Mouse (Mus musculus): Measurements from ENCODE around the gene Tbcel.
A peak's percentile ranks its signal among the peaks of the same experiment; 100 is the strongest.

The Tbcel gene

GRCm38 (mm10) chr9:42439446-42439845, 68.2 kb downstream of the Tbcel start:
- no peak for DNase-seq

DNA sequence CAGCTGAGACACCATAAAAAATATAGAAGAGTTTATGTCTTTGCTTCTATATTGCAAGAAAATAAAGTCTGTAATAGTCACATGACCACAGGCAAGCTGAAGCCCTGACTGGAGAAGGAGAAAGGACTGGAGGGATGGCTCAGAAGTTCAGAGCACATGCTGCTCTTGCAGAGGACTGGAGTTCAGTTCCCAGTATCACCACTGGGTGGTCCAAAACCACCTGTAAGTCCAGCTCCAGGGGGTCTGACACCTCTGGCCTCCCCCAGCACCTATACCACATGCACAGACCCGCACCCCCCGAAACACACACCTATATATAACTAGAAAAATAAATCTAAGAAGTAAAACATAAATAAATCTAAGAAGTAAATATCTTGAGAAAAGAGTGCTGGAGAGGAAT, 75.5 kb downstream of the Tbcel start:
- peak; percentile 13 for DNase-seq

- no peak for DNase-seq
Observed at GRCm38 (mm10) chr9:42431606-42432005, 76.0 kb downstream of the Tbcel start.

GRCm38 (mm10) chr9:42428060-42428924, 79.3 kb downstream of the Tbcel start:
- peak; percentile 42 for DNase-seq

DNA sequence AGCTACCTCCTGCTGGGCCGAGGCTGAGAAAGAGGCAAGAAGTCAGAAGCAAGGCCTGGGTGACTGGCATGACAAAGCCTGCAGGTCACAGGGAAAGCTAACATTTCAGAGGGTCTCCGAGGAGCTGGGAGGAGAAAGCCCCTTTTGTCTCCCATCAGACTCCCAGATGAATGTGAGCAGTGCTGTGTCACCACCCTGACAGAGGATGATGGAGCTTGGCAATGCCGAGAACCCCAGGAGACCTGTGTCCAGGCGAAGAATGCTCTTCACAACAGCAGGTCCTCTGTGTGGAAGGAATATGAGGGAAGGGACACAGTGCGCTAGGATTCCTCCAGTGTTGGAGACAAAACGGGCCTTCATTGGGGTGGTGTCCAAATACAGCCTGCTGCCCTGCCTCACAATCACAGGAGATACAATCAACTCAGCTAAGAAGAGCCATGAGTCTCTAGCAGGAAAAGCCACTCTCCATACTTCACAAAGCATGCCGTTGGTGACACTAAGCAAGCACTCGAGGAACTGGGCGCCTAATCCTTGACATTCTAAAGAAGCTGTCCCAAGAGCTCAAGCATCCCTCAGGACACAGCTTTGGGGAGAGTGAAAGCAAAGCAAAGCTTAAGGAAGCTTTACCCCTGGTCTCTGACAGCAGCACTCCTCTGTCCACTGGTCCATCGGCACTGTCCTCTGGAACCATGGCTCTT, 80.8 kb downstream of the Tbcel start:
- no peak for DNase-seq

GRCm38 (mm10) chr9:42423649-42424048, 84.0 kb downstream of the Tbcel start:
- peak; percentile 11 for DNase-seq

- no peak for DNase-seq
Observed at GRCm38 (mm10) chr9:42419687-42420086, 87.9 kb downstream of the Tbcel start.

DNA sequence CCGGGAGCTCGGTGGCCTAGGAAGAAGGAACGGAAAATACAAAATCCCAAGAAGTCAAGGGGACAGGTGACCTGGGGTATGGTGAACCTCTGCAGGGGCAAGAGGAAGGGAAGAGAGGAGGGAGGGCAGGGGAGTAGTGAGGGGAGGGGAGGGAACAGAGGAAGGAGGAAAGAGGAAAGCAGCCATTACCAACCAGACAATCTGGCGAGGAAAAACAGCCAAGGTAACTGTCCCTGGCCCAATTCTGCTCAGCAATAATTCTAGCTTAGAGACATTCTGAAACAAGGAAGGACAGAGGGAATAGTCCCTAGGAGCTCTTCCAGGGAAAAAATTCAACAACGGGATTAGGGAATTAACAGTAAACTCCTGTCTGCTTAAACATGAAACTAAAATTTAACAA, 88.8 kb downstream of the Tbcel start:
- no peak for DNase-seq

GRCm38 (mm10) chr9:42417352-42417952, 90.2 kb downstream of the Tbcel start:
- DNase-seq, result no peak

- no peak for DNase-seq
Observed at GRCm38 (mm10) chr9:42415184-42415583, 92.4 kb downstream of the Tbcel start.

GRCm38 (mm10) chr9:42413345-42413744, 94.3 kb downstream of the Tbcel start:
- no peak for DNase-seq

GRCm38 (mm10) chr9:42411296-42411695, 96.3 kb downstream of the Tbcel start:
- DNase-seq, result no peak

DNA sequence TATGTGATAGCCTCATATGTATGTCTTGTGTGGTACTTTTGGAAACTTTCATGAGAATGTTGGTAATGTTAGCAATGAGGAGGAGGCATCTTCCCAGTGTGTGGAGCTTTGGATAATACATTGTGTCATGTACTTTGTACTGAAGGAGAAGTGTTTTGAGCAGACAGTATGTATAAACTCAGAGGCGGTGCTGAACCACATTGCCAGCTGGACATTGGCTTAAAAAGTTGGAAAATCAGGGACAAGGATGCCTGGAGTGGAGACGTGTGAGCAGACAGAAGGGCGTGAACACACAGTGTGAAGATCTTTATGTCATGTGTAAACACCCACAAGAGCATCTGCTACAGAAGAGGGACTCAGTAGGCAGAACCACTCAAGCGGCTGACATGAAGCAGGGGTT, 101.9 kb downstream of the Tbcel start:
- DNase-seq, result no peak

- DNase-seq, result no peak
Observed at GRCm38 (mm10) chr9:42401486-42401885, 106.1 kb downstream of the Tbcel start.

- DNase-seq, result no peak
Observed at GRCm38 (mm10) chr9:42399829-42400228, 107.8 kb downstream of the Tbcel start, which contains the start of gene Tecta. Tecta (minus strand) TSS chr9:42399929.

DNA sequence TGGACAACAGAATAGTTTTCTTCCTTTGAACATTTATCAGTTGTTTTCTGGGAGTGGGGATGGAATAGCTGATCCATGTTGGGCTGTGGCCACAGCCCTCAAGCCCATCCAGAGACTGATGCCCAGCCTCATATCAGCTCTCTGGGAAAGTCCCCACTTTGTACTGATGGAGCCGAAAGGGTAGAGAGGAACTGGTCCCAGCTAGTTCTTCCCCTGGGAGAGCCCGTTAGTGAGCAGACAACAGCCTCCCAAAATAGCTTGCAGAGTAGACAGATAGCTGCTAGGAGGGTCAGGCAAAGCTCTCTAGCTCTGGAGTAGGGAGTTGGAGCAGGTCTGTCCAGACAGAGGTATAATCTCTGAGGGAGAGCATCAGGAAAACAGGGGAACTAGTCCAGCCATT, 111.5 kb downstream of the Tbcel start:
- DNase-seq, result no peak

DNA sequence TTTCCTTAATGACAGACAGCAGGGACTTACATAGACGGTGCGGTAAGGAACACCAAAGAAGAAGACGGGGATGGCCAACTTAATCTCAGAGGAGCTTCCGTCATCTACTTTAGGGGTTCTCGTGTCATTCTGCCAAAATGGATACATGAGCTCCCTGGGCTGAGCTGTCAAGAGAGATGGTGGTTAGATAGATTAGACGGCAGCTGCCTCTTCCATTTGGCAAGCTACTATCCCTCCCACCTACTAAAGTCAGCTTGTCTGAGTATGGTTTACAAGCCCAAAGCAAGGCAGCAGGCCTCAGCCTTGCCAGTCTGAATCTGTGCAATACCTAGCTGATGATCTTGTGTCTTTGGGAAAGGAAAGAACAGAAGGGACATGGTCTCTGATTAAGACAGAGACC, 112.7 kb downstream of the Tbcel start:
- DNase-seq, result no peak

GRCm38 (mm10) chr9:42394321-42394720, 113.3 kb downstream of the Tbcel start:
- no peak for DNase-seq

- DNase-seq, result no peak
Observed at GRCm38 (mm10) chr9:42392927-42393326, 114.7 kb downstream of the Tbcel start.

DNA sequence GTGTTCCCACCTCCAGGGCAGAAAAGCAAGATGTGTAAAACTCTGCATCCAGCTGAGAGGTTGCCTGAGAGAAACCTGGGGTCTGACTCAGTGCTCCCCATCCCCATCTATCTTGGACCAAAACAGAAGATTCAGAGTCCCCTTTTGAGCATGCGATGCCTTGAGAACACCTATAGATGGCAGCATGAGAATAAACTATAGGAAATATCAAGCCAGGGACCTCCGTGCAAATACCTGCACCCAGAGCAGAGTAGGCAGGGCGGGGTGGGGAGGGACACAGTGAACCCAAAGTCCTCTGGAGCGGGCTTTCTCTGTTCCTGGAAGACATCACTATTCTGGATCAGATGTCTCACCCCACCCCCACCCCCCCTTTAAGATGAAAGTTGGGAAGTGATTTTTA, 119.1 kb downstream of the Tbcel start:
- peak; percentile 10 for DNase-seq

- DNase-seq, result no peak
Observed at GRCm38 (mm10) chr9:42387038-42387437, 120.6 kb downstream of the Tbcel start.

DNA sequence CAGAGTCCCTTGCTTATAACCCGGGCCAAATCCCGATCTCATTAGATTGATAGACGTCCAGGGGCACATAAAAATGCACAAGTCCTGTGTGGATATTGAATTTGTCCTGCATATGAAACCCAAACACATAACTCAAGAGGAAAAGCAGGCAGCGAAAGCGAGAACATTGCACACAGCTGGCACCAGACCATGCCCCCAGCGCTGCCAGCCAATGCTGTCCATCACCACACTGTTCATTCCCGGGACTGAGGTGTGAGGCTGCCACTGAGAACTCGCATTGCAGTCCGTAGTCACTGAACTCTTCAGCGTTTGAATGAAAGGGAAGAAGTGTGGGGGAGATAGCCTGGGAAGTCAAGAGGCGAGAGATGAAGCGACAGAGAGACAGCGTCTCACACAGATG, 122.0 kb downstream of the Tbcel start:
- no peak for DNase-seq

GRCm38 (mm10) chr9:42382628-42383347, 124.8 kb downstream of the Tbcel start:
- DNase-seq, result no peak
